Mouse (Mus musculus) forelimb bud, embryonic 11.5 days (tissue): ENCODE measurements around the gene Cacna2d4.
"Not testable (repeated sequence)": the region's sequence is repeated elsewhere in the genome, so short reads cannot be mapped to it uniquely, and the experiment has no call there.

Experiments
- DNase-seq: peaks from one replicate; pipeline ENCODE4 v3.0.0-alpha.2; 2012; ENCODE audit warnings: low read depth, low spot score

Gene Cacna2d4

GRCm38 (mm10) chr6:119338121-119338912 is 102.0 kb downstream of the Cacna2d4 start:
- DNase-seq, result no peak

GRCm38 (mm10) chr6:119341409-119341808 is 105.1 kb downstream of the Cacna2d4 start:
- no peak for DNase-seq

GRCm38 (mm10) chr6:119346257-119346656 is 109.9 kb downstream of the Cacna2d4 start:
- no peak for DNase-seq

GRCm38 (mm10) chr6:119347813-119348212 is 111.5 kb downstream of the Cacna2d4 start:
- DNase-seq, result no peak

- DNase-seq, result peak; percentile 82
These were observed 111.9 kb downstream of the Cacna2d4 start for GRCm38 (mm10) chr6:119348234-119348633.

GRCm38 (mm10) chr6:119350703-119351198 is 114.4 kb downstream of the Cacna2d4 start:
- DNase-seq, result no peak

GRCm38 (mm10) chr6:119351656-119352055 is 115.3 kb downstream of the Cacna2d4 start:
- DNase-seq, result no peak

- no peak for DNase-seq
These were observed 116.2 kb downstream of the Cacna2d4 start for GRCm38 (mm10) chr6:119352501-119352900.

- DNase-seq, result no peak
These were observed 121.8 kb downstream of the Cacna2d4 start for GRCm38 (mm10) chr6:119358020-119358571.

GRCm38 (mm10) chr6:119360250-119360649 is 123.9 kb downstream of the Cacna2d4 start:
- not testable (repeated sequence) for DNase-seq

- DNase-seq, result no peak
These were observed 124.8 kb downstream of the Cacna2d4 start for GRCm38 (mm10) chr6:119360925-119361702.

- no peak for DNase-seq
These were observed 127.3 kb downstream of the Cacna2d4 start for GRCm38 (mm10) chr6:119363593-119363992.

GRCm38 (mm10) chr6:119366800-119367199 is 130.5 kb downstream of the Cacna2d4 start:
- DNase-seq, result not testable (repeated sequence)

- DNase-seq, result no peak
These were observed 131.1 kb downstream of the Cacna2d4 start for GRCm38 (mm10) chr6:119367382-119367781.

- DNase-seq, result no peak
These were observed 135.3 kb downstream of the Cacna2d4 start for GRCm38 (mm10) chr6:119371624-119372023.

GRCm38 (mm10) chr6:119372237-119372636 is 135.9 kb downstream of the Cacna2d4 start:
- DNase-seq, result no peak

- DNase-seq, result no peak
These were observed 136.8 kb downstream of the Cacna2d4 start for GRCm38 (mm10) chr6:119373000-119373705.

GRCm38 (mm10) chr6:119375035-119375434 is 138.7 kb downstream of the Cacna2d4 start:
- DNase-seq, result no peak

- no peak for DNase-seq
These were observed 141.3 kb downstream of the Cacna2d4 start for GRCm38 (mm10) chr6:119377613-119378012.

GRCm38 (mm10) chr6:119378631-119379030 is 142.3 kb downstream of the Cacna2d4 start:
- no peak for DNase-seq

- DNase-seq, result no peak
These were observed 149.3 kb downstream of the Cacna2d4 start for GRCm38 (mm10) chr6:119385668-119386067.

GRCm38 (mm10) chr6:119386421-119386820 is 150.1 kb downstream of the Cacna2d4 start:
- no peak for DNase-seq
